Mouse (Mus musculus) limb, embryonic 14.5 days (tissue): ENCODE results near the gene Ypel3. TPM values are rescaled to one million over a fixed set of nuclear protein-coding genes. Genes with fewer than 3 reads are reported as not detected.

ENCODE experiments used
- ATAC-seq: fragments of 200-750 bp; cut with Nextera tagmentation; 2 replicates; pipeline ENCODE4 v1.8.0; 2017; ENCODE audit warnings: low read depth, moderate number of reproducible peaks, moderate TSS enrichment; ENCODE audit not compliant: low FRiP score
- DNase-seq: peaks from one replicate; pipeline ENCODE4 v3.0.0-alpha.2; 2015; ENCODE audit warnings: low spot score
- H3K27ac ChIP-seq: fragments of 300-500 bp; sonication (generic); replicated peaks from 2 replicates; pipeline ENCODE4 v1.5.1; 2014; ENCODE audit warnings: low read depth, mild to moderate bottlenecking, low read length, moderate library complexity, mixed read lengths
- H3K27me3 ChIP-seq: fragments of 300-500 bp; sonication (generic); 2 replicates; pipeline ENCODE4 v1.6.1; 2014; ENCODE audit warnings: low read length, mixed read lengths; ENCODE audit not compliant: control insufficient read depth, insufficient read depth
- H3K36me3 ChIP-seq: fragments of 300-500 bp; sonication (generic); 2 replicates; pipeline ENCODE4 v1.6.1; 2014; ENCODE audit warnings: mild to moderate bottlenecking, low read length, moderate library complexity, mixed read lengths; ENCODE audit not compliant: control insufficient read depth, insufficient read depth
- H3K4me1 ChIP-seq: fragments of 300-500 bp; sonication (generic); 2 replicates; pipeline ENCODE4 v1.6.1; 2014; ENCODE audit warnings: antibody characterized with exemption, low read length, mixed read lengths; ENCODE audit not compliant: control insufficient read depth, insufficient read depth
- H3K4me2 ChIP-seq: fragments of 300-500 bp; sonication (generic); replicated peaks from 2 replicates; pipeline ENCODE4 v1.6.1; 2014; ENCODE audit warnings: low read depth, mild to moderate bottlenecking, low read length, moderate library complexity; ENCODE audit not compliant: severe bottlenecking
- H3K4me3 ChIP-seq: fragments of 300-500 bp; sonication (generic); replicated peaks from 2 replicates; pipeline ENCODE4 v1.5.1; 2014; ENCODE audit warnings: low read length
- H3K9ac ChIP-seq: fragments of 300-500 bp; sonication (generic); 2 replicates; pipeline ENCODE4 v1.6.1; 2014; ENCODE audit warnings: mild to moderate bottlenecking, low read depth, low read length, moderate library complexity; ENCODE audit not compliant: severe bottlenecking
- H3K9me3 ChIP-seq: fragments of 300-500 bp; sonication (generic); 2 replicates; pipeline ENCODE4 v1.6.1; 2016; ENCODE audit warnings: low read length; ENCODE audit not compliant: control insufficient read depth
- POLR2A ChIP-seq: fragments of 200-500 bp; IDR thresholded peaks from 2 replicates; pipeline ENCODE4 v1.8.0; 2012; ENCODE audit warnings: inconsistent platforms, mild to moderate bottlenecking, moderate library complexity, borderline replicate concordance; ENCODE audit not compliant: insufficient read depth, insufficient read length; ENCODE audit errors: extremely low read depth
- WGBS: fragments of 180-500 bp; shearing (Covaris S2); extraction: QIAGEN DNeasy Blood & Tissue Kit; methylation state at CpG from one replicate; pipeline ENCODE4 v1.1.7; 2014; 5-methylcytosine and 5-hydroxymethylcytosine counted together
- polyA plus RNA-seq, 2 experiments: library from polyadenylated mRNA; depleted of rRNA in 1 of 2; stranded (reverse) in 1 of 2; unstranded in 1 of 2; fragments of >200 nt; fragmentation: Nextera tagmentation in 1 of 2; extraction: Ambion mirVana in 1 of 2; gene quantifications; 2 replicates each; pipeline versions ENCODE4 v1.2.1 to v1.2.3; 2012 to 2014

Ypel3 gene
- polyA plus RNA-seq, 2 experiments, result 131 to 144 TPM

GRCm38 (mm10) chr7:126749582-126750343 lies 27.0 kb upstream of the Ypel3 start:
- ATAC-seq, result no peak
- no peak overlapping the region for H3K4me2 ChIP-seq
- no peaks in the 10 kb centered on the region for H3K9me3 ChIP-seq
- H3K4me3 ChIP-seq, result no peak overlapping the region
- TF ChIP-seq POLR2A, result no peak
- DNase-seq, result no peak
- no peaks in the 10 kb centered on the region for H3K4me1 ChIP-seq
- 98% methylated on average over 17 of the region's 17 CpGs for WGBS
- no peak overlapping the region for H3K9ac ChIP-seq
- no peak overlapping the region for H3K27ac ChIP-seq
- no peaks in the 10 kb centered on the region for H3K27me3 ChIP-seq
- no peaks in the 10 kb centered on the region for H3K36me3 ChIP-seq

- ATAC-seq, result peak; percentile 66; the same call in 1 of the 2 replicates
- no peak overlapping the region for H3K4me2 ChIP-seq
- no peaks in the 10 kb centered on the region for H3K36me3 ChIP-seq
- 0 out of 2 replicates have a peak, but pooled peaks have one; percentile 19 for TF ChIP-seq POLR2A
- H3K27ac ChIP-seq, result no peak overlapping the region
- WGBS, result under 1% methylated on average over 9 of the region's 9 CpGs
- no peaks in the 10 kb centered on the region for H3K9me3 ChIP-seq
- no peak overlapping the region for H3K9ac ChIP-seq
- peak; percentile 88 for DNase-seq
- H3K4me3 ChIP-seq, result no peak overlapping the region
- H3K4me1 ChIP-seq, result no peaks in the 10 kb centered on the region
- H3K27me3 ChIP-seq, result no peaks in the 10 kb centered on the region
These were observed 21.9 kb upstream of the Ypel3 start for GRCm38 (mm10) chr7:126754866-126755265.

GRCm38 (mm10) chr7:126758539-126758938 lies 18.2 kb upstream of the Ypel3 start:
- H3K27ac ChIP-seq, result no peak overlapping the region
- H3K9ac ChIP-seq, result no peak overlapping the region
- peaks cover 12% of the 10 kb centered on the region for H3K36me3 ChIP-seq
- H3K4me1 ChIP-seq, result peaks cover 18% of the 10 kb centered on the region
- 51% methylated on average over 7 of the region's 7 CpGs for WGBS
- DNase-seq (no peak), ATAC-seq (no peak)
- no peaks in the 10 kb centered on the region for H3K27me3 ChIP-seq
- TF ChIP-seq POLR2A, result no peak
- no peak overlapping the region for H3K4me3 ChIP-seq
- H3K4me2 ChIP-seq, result no peak overlapping the region
- H3K9me3 ChIP-seq, result no peaks in the 10 kb centered on the region

GRCm38 (mm10) chr7:126759050-126759671 lies 17.6 kb upstream of the Ypel3 start, which contains the start of gene Mapk3:
Gene Mapk3, plus strand, starts transcription at chr7:126759601.
- peaks cover 18% of the 10 kb centered on the region for H3K4me1 ChIP-seq

GRCm38 (mm10) chr7:126759672-126760390 lies 16.9 kb upstream of the Ypel3 start:
- H3K9ac ChIP-seq, result peak overlapping the region; percentile 85
- DNase-seq (no peak), ATAC-seq (peak; percentile 20; the same call in 1 of the 2 replicates)
- 2% methylated on average over 21 of the region's 24 CpGs for WGBS
- H3K27me3 ChIP-seq, result no peaks in the 10 kb centered on the region
- TF ChIP-seq POLR2A, result 0 out of 2 replicates have a peak, but pooled peaks have one; percentile 19
- peak overlapping the region; percentile 77 for H3K27ac ChIP-seq
- H3K36me3 ChIP-seq, result peaks cover 25% of the 10 kb centered on the region
- peak overlapping the region; percentile 77 for H3K4me3 ChIP-seq
- peaks cover 18% of the 10 kb centered on the region for H3K4me1 ChIP-seq
- no peaks in the 10 kb centered on the region for H3K9me3 ChIP-seq
- peak overlapping the region; percentile 93 for H3K4me2 ChIP-seq

More at GRCm38 (mm10) chr7:126759050-126759671, 17.6 kb upstream of the Ypel3 start, which contains the start of gene Mapk3:
- H3K27ac ChIP-seq, result peak within 1 kb of the TSS; percentile 77
- no peak for TF ChIP-seq POLR2A
- no peaks in the 10 kb centered on the region for H3K27me3 ChIP-seq
- peaks cover 18% of the 10 kb centered on the region for H3K36me3 ChIP-seq
- DNase-seq, result peak; percentile 90
- peak within 1 kb of the TSS; percentile 85 for H3K9ac ChIP-seq
- peak; percentile 79 for ATAC-seq
- peak within 1 kb of the TSS; percentile 77 for H3K4me3 ChIP-seq
- H3K4me2 ChIP-seq, result peak within 1 kb of the TSS; percentile 93
- H3K9me3 ChIP-seq, result no peaks in the 10 kb centered on the region
- 0% methylated on average over 3 of the region's 38 CpGs for WGBS
